Mouse (Mus musculus) intestine, embryonic 15.5 days (tissue): Measurements from ENCODE around the gene Plce1. TPM values are rescaled to one million over a fixed set of nuclear protein-coding genes. Genes with fewer than 3 reads are reported as not detected.

ENCODE experiments used
- ATAC-seq: fragments of 200-750 bp; cut with Nextera tagmentation; 2 replicates; pipeline ENCODE4 v1.8.0; 2017; ENCODE audit warnings: moderate TSS enrichment, moderate library complexity
- H3K27ac ChIP-seq: fragments of 300-500 bp; sonication (generic); 2 replicates; pipeline ENCODE4 v1.5.1; 2015; ENCODE audit warnings: mild to moderate bottlenecking, inconsistent platforms
- H3K27me3 ChIP-seq: fragments of 300-500 bp; sonication (generic); replicated peaks from 2 replicates; pipeline ENCODE4 v1.6.1; 2015; ENCODE audit warnings: inconsistent platforms
- H3K36me3 ChIP-seq: fragments of 300-500 bp; sonication (generic); 2 replicates; pipeline ENCODE4 v1.6.1; 2015; ENCODE audit warnings: inconsistent platforms
- H3K4me1 ChIP-seq: fragments of 300-500 bp; sonication (generic); replicated peaks from 2 replicates; pipeline ENCODE4 v1.6.1; 2015; ENCODE audit warnings: inconsistent platforms
- H3K4me2 ChIP-seq: fragments of 300-500 bp; sonication (generic); replicated peaks from 2 replicates; pipeline ENCODE4 v1.6.1; 2015; ENCODE audit warnings: mild to moderate bottlenecking, inconsistent platforms
- H3K4me3 ChIP-seq: fragments of 300-500 bp; sonication (generic); replicated peaks from 2 replicates; pipeline ENCODE4 v1.5.1; 2015; ENCODE audit warnings: inconsistent platforms
- H3K9ac ChIP-seq: fragments of 300-500 bp; sonication (generic); 2 replicates; pipeline ENCODE4 v1.6.1; 2015; ENCODE audit warnings: inconsistent platforms
- H3K9me3 ChIP-seq: fragments of 300-500 bp; sonication (generic); 2 replicates; pipeline ENCODE4 v1.6.1; 2016; ENCODE audit warnings: inconsistent platforms
- WGBS: fragments of 180-500 bp; shearing (Covaris S2); methylation state at CpG from one replicate; pipeline ENCODE4 v1.1.7; 2015; 5-methylcytosine and 5-hydroxymethylcytosine counted together
- polyA plus RNA-seq: library from polyadenylated mRNA; unstranded; fragments of >200 nt; fragmentation: Nextera tagmentation; extraction: Ambion mirVana; gene quantifications from 2 replicates; pipeline ENCODE4 v1.2.1, GENCODE M21; 2015

Plce1 gene
- polyA plus RNA-seq, 1 experiment from 2014 or later, result 4.7 TPM

DNA sequence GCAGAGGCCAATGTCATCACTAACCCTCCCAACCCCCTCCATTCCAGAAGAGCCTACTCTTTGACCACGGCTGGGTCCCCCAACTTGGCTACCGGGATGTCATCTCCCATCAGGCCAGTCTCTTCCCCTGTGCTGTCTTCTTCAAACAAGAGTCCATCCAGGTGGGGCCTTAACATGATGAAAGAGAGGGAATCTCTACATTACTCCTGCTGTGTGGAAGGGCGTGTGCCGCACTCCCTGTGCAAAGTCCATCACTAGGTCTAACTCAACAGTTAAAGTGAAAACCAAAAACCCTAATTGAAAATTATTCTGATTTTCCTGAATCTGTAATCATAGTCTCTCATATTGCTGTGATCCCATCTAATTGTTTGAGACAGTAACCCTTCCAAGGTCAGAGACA, 240.9 kb downstream of the Plce1 start:
- Histone ChIP-seq H3K4me1 (0 out of 2 replicates have a peak, but pooled peaks cover 2% of the 10 kb centered on the region), H3K27ac (no peak overlapping the region), H3K36me3 (no peaks in the 10 kb centered on the region), H3K9me3 (no peaks in the 10 kb centered on the region), H3K4me3 (no peak overlapping the region), H3K9ac (no peak overlapping the region), H3K27me3 (no peaks in the 10 kb centered on the region), H3K4me2 (no peak overlapping the region)
- ATAC-seq, result peak; percentile 63
- WGBS, result 83% methylated on average over 4 of the region's 4 CpGs

DNA sequence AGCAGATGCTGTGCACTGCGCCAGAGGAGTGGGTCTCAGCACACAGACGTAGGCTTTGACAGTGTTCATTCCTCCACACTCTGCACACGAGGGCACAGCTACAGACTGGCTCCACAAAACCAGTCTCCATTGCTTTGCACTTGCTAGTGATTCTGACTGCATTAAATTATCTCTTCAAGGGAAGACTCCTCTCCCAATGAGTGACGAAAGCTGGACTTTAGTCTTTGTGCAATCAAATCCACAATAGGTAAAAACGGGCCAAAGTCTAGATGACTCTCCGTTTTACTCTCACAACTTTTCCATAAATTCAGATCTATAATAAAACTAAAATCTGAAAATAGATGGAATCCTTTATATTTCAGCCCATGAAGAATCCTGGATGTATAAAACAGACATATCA, 242.1 kb downstream of the Plce1 start:
- whole genome bisulfite sequencing, result 71% methylated on average over 6 of the region's 6 CpGs
- 0 out of 2 replicates have a peak, but pooled peaks cover 2% of the 10 kb centered on the region for H3K4me1 ChIP-seq
- H3K27me3 ChIP-seq, result no peaks in the 10 kb centered on the region
- H3K36me3 ChIP-seq, result no peaks in the 10 kb centered on the region
- peak; percentile 41; the same call in 1 of the 2 replicates for ATAC-seq
- H3K4me2 ChIP-seq, result no peak overlapping the region
- no peak overlapping the region for H3K4me3 ChIP-seq
- H3K9me3 ChIP-seq, result no peaks in the 10 kb centered on the region
- no peak overlapping the region for H3K9ac ChIP-seq
- H3K27ac ChIP-seq, result no peak overlapping the region

DNA sequence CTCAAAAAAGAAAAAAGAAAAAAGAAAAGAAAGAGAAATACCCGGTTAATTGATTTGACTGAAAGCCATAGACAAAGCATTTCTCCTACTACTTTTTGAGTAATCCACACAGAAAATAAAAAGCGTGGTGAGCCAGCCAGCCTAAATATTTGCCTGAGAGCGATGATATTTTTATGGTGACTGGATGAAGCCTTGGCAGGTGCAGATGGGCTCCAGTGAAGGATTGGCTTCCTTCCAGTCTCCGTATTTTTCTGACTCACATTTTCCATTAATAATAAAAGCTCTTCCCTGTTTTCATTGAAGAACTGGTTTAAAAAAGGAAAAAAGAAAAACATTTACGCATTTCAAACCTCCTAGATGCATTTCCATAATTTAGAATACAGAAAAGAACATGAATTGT, 243.1 kb downstream of the Plce1 start:
- 55% methylated on average over 5 of the region's 5 CpGs for WGBS

DNA sequence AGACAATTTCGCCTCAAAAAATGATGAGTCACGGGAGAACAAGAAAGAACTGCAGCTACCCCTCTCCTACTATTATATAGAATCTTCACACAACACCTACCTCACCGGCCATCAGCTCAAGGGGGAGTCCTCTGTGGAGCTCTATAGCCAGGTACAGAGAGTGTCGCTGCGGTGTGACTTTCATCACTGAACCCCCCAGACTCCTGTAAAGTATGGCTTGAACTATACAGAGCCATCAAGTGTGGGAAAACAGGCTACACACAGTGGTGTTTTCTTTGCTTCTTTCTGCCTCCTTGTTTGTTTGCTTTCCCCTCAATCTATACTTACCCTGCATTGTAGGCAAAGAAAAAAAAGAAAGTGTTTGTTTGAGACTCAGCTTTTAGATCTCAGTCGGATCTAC, 247.9 kb downstream of the Plce1 start:
- no peak overlapping the region for H3K4me2 ChIP-seq
- H3K9ac ChIP-seq, result no peak overlapping the region
- no peak overlapping the region for H3K4me3 ChIP-seq
- H3K36me3 ChIP-seq, result no peaks in the 10 kb centered on the region
- WGBS, result 64% methylated on average over 6 of the region's 6 CpGs
- H3K27me3 ChIP-seq, result no peaks in the 10 kb centered on the region
- no peak overlapping the region for H3K27ac ChIP-seq
- no peaks in the 10 kb centered on the region for H3K4me1 ChIP-seq
- H3K9me3 ChIP-seq, result no peaks in the 10 kb centered on the region
- ATAC-seq, result no peak

More for the DNA sequence above, 243.1 kb downstream of the Plce1 start:
- Histone ChIP-seq H3K9me3 (no peaks in the 10 kb centered on the region), H3K4me3 (no peak overlapping the region), H3K4me1 (0 out of 2 replicates have a peak, but pooled peaks cover 2% of the 10 kb centered on the region), H3K4me2 (no peak overlapping the region), H3K36me3 (no peaks in the 10 kb centered on the region), H3K27ac (no peak overlapping the region), H3K27me3 (no peaks in the 10 kb centered on the region), H3K9ac (no peak overlapping the region)
- no peak for ATAC-seq

DNA sequence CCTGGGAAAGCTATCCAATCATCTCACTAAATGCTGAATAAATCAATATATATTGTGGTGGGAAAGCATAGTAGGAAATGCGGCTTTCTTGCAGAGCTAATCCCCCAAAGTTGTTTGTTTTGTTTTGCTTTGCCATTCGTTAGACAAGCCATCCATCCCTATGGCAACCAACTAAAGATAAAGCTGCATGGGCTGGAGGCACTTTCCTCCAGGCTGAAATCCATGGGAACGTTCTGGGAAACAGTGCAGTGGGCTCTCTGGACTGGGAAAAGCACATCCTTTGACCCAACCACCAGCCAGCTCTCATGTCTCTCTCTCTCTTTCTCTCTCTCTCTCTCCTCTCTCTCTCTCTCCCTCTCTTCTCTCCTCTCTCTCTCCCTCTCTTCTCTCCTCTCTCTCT, 248.4 kb downstream of the Plce1 start:
- no peak overlapping the region for H3K4me3 ChIP-seq
- 22% methylated on average over 3 of the region's 3 CpGs for WGBS
- no peak overlapping the region for H3K9ac ChIP-seq
- no peaks in the 10 kb centered on the region for H3K36me3 ChIP-seq
- no peaks in the 10 kb centered on the region for H3K27me3 ChIP-seq
- H3K4me2 ChIP-seq, result no peak overlapping the region
- no peak for ATAC-seq
- no peak overlapping the region for H3K27ac ChIP-seq
- H3K9me3 ChIP-seq, result no peaks in the 10 kb centered on the region
- no peaks in the 10 kb centered on the region for H3K4me1 ChIP-seq

DNA sequence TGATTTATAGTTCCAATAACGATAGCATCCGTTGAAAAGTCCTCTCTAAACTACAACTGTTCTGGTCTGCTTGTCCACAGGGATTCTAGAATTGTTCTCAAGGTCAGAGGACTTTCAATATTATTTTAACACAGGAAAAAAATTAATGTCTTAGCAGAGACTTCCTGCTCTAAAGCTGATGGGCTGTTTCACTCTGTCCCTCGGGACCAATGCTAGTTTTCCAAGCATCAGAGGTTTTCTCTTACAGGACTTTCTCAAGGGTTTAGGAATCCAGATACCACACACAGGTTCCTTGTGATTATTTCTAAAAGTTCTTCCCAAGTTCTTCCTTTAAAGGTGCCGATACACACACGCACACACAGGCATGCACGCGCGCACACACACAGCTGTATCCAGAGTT, 263.6 kb downstream of the Plce1 start:
- WGBS, result 79% methylated on average over 8 of the region's 8 CpGs
- no peak overlapping the region for H3K4me2 ChIP-seq
- H3K27ac ChIP-seq, result no peak overlapping the region
- no peaks in the 10 kb centered on the region for H3K36me3 ChIP-seq
- no peak overlapping the region for H3K4me3 ChIP-seq
- no peak for ATAC-seq
- H3K9ac ChIP-seq, result no peak overlapping the region
- no peaks in the 10 kb centered on the region for H3K4me1 ChIP-seq
- no peaks in the 10 kb centered on the region for H3K9me3 ChIP-seq
- no peaks in the 10 kb centered on the region for H3K27me3 ChIP-seq

DNA sequence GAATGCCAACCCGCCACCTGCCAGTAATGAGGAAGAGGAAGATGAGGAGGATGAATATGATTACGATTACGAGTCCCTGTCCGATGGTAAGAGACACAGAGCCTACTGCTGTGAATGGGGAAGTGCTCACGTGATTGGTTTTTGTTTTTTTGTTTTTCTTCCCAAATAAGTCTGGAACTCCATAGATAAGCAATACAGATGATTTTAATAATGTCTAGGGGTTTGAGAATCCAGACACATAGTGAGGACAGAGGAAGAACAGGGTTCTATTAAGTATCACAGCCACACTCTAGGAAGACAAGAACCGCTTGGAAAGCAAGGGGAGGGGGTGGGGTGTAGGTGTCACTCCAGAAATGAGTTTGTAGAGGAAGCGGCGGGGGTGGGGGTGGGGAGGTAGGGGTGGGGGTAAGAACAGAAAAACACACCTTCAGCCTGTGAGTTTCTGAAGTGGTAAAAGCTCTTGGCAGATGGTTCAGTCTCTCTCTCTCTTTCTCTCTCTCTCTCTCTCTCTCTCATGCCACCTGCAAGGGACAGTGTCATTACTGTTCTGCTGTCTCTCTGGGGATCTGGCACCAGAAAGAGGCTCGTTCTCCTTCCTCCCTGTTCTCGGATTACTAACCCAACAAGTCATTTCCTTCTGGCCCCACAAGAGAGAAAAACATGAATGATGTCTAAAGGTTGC, 265.0 kb downstream of the Plce1 start:
- Histone ChIP-seq H3K27ac (no peak overlapping the region), H3K4me1 (no peaks in the 10 kb centered on the region), H3K36me3 (no peaks in the 10 kb centered on the region), H3K27me3 (no peaks in the 10 kb centered on the region), H3K4me2 (no peak overlapping the region), H3K9ac (no peak overlapping the region), H3K4me3 (no peak overlapping the region), H3K9me3 (no peaks in the 10 kb centered on the region)
- 63% methylated on average over 10 of the region's 10 CpGs for WGBS
- ATAC-seq, result 0 out of 2 replicates have a peak, but pooled peaks have one; percentile 23

DNA sequence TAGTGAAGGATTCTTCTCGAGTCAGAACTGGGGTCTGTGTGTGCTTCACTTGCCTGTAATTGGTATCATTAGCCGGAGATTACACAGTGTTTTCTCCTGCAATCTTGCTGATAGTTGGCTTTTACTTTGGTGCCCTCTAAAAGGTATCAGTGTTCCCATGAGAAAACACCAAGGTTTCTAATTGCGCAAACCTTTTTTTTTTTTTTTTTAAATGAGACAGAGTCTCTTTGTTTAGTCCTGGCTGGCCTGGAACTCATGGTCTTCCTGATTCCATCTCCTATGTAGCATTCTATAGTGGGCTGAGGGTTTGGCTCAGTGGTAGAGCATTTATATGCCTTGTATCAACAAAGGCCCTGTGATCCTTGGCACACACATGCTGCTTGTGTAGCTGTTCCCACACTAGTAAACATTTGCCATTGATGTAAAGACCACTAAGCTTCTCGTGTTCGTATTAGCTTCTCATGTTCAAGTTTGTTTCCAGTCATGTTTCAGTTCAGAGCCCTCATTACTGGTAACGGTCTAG, 265.6 kb downstream of the Plce1 start:
- H3K36me3 ChIP-seq, result no peaks in the 10 kb centered on the region
- H3K27me3 ChIP-seq, result no peaks in the 10 kb centered on the region
- no peaks in the 10 kb centered on the region for H3K4me1 ChIP-seq
- no peak overlapping the region for H3K27ac ChIP-seq
- H3K9me3 ChIP-seq, result no peaks in the 10 kb centered on the region
- no peak overlapping the region for H3K9ac ChIP-seq
- no peak overlapping the region for H3K4me3 ChIP-seq
- H3K4me2 ChIP-seq, result no peak overlapping the region
- 63% methylated on average over 6 of the region's 6 CpGs for WGBS
- peak; percentile 65; the same call in 1 of the 2 replicates for ATAC-seq

DNA sequence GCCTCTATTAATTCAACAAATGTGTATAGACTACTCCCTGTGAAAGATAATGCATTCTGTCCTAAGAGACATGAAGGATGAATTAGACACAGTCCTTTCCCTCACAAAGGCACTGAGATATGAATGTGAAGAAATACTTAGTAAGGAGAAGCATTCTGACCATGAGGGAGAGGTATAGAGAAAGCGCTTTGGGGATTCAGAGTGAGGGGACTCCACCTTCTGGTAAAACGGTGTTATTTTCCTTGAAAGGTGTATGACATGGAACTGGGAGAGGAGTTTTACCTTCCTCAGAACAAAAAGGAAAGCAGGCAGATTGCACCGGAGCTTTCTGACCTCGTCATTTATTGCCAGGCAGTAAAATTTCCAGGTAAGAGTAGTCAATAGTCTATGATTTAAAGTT, 269.3 kb downstream of the Plce1 start:
- no peaks in the 10 kb centered on the region for H3K4me1 ChIP-seq
- no peak overlapping the region for H3K27ac ChIP-seq
- no peak overlapping the region for H3K9ac ChIP-seq
- WGBS, result 42% methylated on average over 4 of the region's 4 CpGs
- no peaks in the 10 kb centered on the region for H3K36me3 ChIP-seq
- H3K4me3 ChIP-seq, result no peak overlapping the region
- ATAC-seq, result no peak
- H3K4me2 ChIP-seq, result no peak overlapping the region
- H3K9me3 ChIP-seq, result no peaks in the 10 kb centered on the region
- no peaks in the 10 kb centered on the region for H3K27me3 ChIP-seq

DNA sequence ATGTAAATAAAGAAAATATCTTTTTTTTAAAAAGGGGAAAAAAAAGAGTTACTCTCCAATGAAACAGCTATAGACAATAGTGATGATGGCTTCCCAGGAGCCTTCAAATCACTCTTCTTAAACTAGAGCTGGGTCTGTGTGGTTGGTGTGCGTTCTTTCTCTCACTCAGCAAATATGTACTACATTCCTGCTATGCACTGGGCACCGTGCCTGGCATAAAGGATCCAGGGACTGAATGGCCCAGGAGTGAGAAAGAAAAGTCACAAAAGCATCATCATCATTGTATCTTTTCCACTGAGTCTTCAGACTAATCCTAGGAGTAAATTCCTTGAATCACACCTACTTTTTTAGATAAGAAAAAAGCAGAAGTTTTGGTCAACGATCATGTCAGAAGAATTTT, 276.3 kb downstream of the Plce1 start:
- WGBS, result 87% methylated on average over 3 of the region's 3 CpGs
- no peaks in the 10 kb centered on the region for H3K27me3 ChIP-seq
- ATAC-seq, result no peak
- H3K4me3 ChIP-seq, result no peak overlapping the region
- no peaks in the 10 kb centered on the region for H3K4me1 ChIP-seq
- no peaks in the 10 kb centered on the region for H3K9me3 ChIP-seq
- no peak overlapping the region for H3K27ac ChIP-seq
- no peaks in the 10 kb centered on the region for H3K36me3 ChIP-seq
- no peak overlapping the region for H3K4me2 ChIP-seq
- H3K9ac ChIP-seq, result no peak overlapping the region

DNA sequence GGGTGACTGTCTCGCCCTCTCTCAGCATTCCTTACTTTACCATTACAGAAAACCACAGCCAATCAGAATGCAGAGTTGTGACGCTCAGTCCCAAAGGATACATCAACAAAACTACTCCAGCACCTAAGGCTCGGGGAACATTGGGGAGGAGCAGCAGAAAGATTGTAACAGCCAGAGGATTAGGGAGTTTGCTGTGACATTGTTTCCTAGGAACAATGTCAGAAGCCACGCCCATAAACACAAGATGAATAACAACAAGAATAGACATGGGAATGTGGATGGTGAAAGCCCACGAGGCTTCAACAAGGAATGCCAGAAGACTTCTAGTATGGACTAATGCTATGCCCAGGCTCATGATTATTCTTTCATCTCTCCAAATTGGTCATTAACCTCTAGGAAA, 277.1 kb downstream of the Plce1 start:
- Histone ChIP-seq H3K9ac (no peak overlapping the region), H3K4me3 (no peak overlapping the region), H3K4me1 (no peaks in the 10 kb centered on the region), H3K4me2 (no peak overlapping the region), H3K27ac (no peak overlapping the region), H3K27me3 (no peaks in the 10 kb centered on the region), H3K36me3 (no peaks in the 10 kb centered on the region), H3K9me3 (no peaks in the 10 kb centered on the region)
- no peak for ATAC-seq
- WGBS, result 75% methylated on average over 5 of the region's 5 CpGs

DNA sequence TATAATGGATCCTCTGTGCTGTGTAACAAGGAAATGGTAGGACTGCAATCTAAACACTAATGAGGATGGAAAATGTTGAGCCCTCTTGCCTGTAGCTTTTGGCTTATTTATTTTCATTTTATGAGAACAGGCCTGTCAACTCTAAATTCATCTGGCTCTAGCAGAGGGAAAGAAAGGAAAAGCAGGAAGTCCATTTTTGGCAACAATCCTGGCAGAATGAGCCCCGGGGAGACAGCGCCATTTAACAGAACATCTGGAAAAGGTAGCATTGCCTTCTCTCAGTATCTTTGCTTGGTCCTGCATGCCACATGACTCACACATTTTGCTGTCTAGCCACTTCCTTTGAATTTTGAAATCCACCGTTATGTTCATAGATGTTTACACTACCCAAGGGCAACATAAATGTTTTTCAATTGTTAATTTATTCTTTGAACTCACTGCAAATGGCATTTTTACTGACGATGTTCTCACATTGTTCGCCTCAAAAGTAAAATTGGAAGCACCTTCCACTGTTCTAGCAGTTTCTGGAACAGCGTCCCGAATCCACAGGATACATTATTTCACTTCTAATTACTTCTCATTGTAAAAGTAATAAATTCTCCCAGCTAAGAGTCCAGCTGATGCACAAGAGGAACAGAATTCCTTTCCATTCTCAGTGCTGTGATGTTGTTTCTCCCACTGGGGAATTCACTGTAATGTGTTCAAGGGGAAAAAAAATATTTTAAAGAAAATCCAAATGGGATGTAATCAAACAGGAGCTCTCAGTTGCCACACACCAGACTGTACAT, 278.0 kb downstream of the Plce1 start:
- WGBS, result 60% methylated on average over 7 of the region's 7 CpGs
- Histone ChIP-seq H3K4me3 (no peak overlapping the region), H3K9me3 (no peaks in the 10 kb centered on the region), H3K27ac (no peak overlapping the region), H3K4me2 (no peak overlapping the region), H3K27me3 (no peaks in the 10 kb centered on the region), H3K4me1 (no peaks in the 10 kb centered on the region), H3K36me3 (no peaks in the 10 kb centered on the region), H3K9ac (no peak overlapping the region)
- ATAC-seq, result peak; percentile 31; the same call in 1 of the 2 replicates
